Mouse (Mus musculus) embryonic facial prominence, embryonic 11.5 days (tissue): ENCODE results near the gene Fam166a. TPM values are rescaled to one million over a fixed set of nuclear protein-coding genes. Genes with fewer than 3 reads are reported as not detected.

Experiments
- ATAC-seq: fragments of 200-750 bp; cut with Nextera tagmentation; replicated peaks from 2 replicates; pipeline ENCODE4 v1.8.0; 2017; ENCODE audit warnings: low read depth; ENCODE audit not compliant: insufficient number of reproducible peaks, low FRiP score, low TSS enrichment
- DNase-seq: peaks from one replicate; pipeline ENCODE4 v3.0.0-alpha.2; 2015; ENCODE audit warnings: low spot score
- H3K27ac ChIP-seq: fragments of 300-500 bp; sonication (generic); replicated peaks from 2 replicates; pipeline ENCODE4 v1.5.1; 2014; ENCODE audit warnings: mild to moderate bottlenecking, low read depth, low read length, control low read depth
- H3K27me3 ChIP-seq: fragments of 300-500 bp; sonication (generic); 2 replicates; pipeline ENCODE4 v1.6.1; 2014; ENCODE audit warnings: mild to moderate bottlenecking, low read length, moderate library complexity, mixed read lengths; ENCODE audit not compliant: control insufficient read depth, insufficient read depth
- H3K36me3 ChIP-seq: fragments of 300-500 bp; sonication (generic); replicated peaks from 2 replicates; pipeline ENCODE4 v1.6.1; 2014; ENCODE audit warnings: low read depth, mild to moderate bottlenecking, low read length, moderate library complexity, mixed read lengths; ENCODE audit not compliant: control insufficient read depth, insufficient read depth
- H3K4me1 ChIP-seq: fragments of 300-500 bp; sonication (generic); 2 replicates; pipeline ENCODE4 v1.6.1; 2014; ENCODE audit warnings: low read length, mixed read lengths; ENCODE audit not compliant: control insufficient read depth, insufficient read depth
- H3K4me2 ChIP-seq: fragments of 300-500 bp; sonication (generic); 2 replicates; pipeline ENCODE4 v1.6.1; 2014; ENCODE audit warnings: low read depth, mild to moderate bottlenecking, control low read depth, low read length, moderate library complexity
- H3K4me3 ChIP-seq: fragments of 300-500 bp; sonication (generic); 2 replicates; pipeline ENCODE4 v1.5.1; 2014; ENCODE audit warnings: low read depth, low read length, control low read depth
- H3K9ac ChIP-seq: fragments of 300-500 bp; sonication (generic); replicated peaks from 2 replicates; pipeline ENCODE4 v1.6.1; 2014; ENCODE audit warnings: mild to moderate bottlenecking, control low read depth, low read length
- H3K9me3 ChIP-seq: fragments of 300-500 bp; sonication (generic); replicated peaks from 2 replicates; pipeline ENCODE4 v1.6.1; 2016; ENCODE audit warnings: mild to moderate bottlenecking, low read length, inconsistent platforms, mixed read lengths; ENCODE audit not compliant: control insufficient read depth
- WGBS: fragments of 180-500 bp; shearing (Covaris S2); extraction: QIAGEN DNeasy Blood & Tissue Kit; methylation state at CpG from one replicate; pipeline ENCODE4 v1.1.7; 2014; 5-methylcytosine and 5-hydroxymethylcytosine counted together
- polyA plus RNA-seq: library from polyadenylated mRNA; unstranded; fragments of >200 nt; fragmentation: Nextera tagmentation; extraction: Ambion mirVana; gene quantifications from 2 replicates; pipeline ENCODE4 v1.2.1, GENCODE M21; 2014

Fam166a gene
- polyA plus RNA-seq, 1 experiment from 2014 or later, result not detected

DNA sequence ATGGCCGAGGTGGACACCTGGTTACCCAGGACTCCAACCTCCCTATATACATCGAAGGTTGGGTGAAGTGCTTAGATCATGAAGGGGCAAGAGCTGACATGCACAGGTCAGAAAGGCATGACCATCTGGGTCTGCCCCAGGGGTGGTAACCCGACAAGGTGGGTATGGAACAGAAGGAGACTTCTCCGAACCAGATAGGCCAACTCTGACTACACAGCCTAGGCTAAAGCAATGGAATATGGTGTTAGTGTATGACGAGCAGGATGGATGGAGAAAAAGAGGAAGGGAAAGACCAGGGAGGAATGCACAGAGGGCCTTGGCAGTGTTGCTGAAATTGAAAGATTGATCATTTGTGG, 32.0 kb upstream of the Fam166a start:
- DNase-seq (no peak), ATAC-seq (no peak)
- H3K9ac ChIP-seq, result no peak overlapping the region; the same call in 1 of the 2 replicates
- H3K27me3 ChIP-seq, result peaks cover 27% of the 10 kb centered on the region
- H3K4me2 ChIP-seq, result peak overlapping the region; percentile 89
- 28% methylated on average over 5 of the region's 5 CpGs for WGBS
- H3K4me1 ChIP-seq, result peaks cover 5% of the 10 kb centered on the region; the same call in 1 of the 2 replicates
- peak overlapping the region; percentile 85; the same call in 1 of the 2 replicates for H3K27ac ChIP-seq
- no peaks in the 10 kb centered on the region; the same call in 1 of the 2 replicates for H3K36me3 ChIP-seq
- peak overlapping the region; percentile 43; the same call in 1 of the 2 replicates for H3K4me3 ChIP-seq
- H3K9me3 ChIP-seq, result no peaks in the 10 kb centered on the region

- H3K4me2 ChIP-seq, result no peak overlapping the region
- H3K4me1 ChIP-seq, result peaks cover 5% of the 10 kb centered on the region; the same call in 1 of the 2 replicates
- no peaks in the 10 kb centered on the region for H3K9me3 ChIP-seq
- no peaks in the 10 kb centered on the region; the same call in 1 of the 2 replicates for H3K36me3 ChIP-seq
- ATAC-seq (no peak), DNase-seq (no peak)
- H3K27ac ChIP-seq, result no peak overlapping the region
- H3K27me3 ChIP-seq, result peaks cover 17% of the 10 kb centered on the region
- no peak overlapping the region for H3K4me3 ChIP-seq
- H3K9ac ChIP-seq, result no peak overlapping the region
- 82% methylated on average over 6 of the region's 6 CpGs for WGBS
Observed at GRCm38 (mm10) chr2:25187841-25188240, 30.7 kb upstream of the Fam166a start.

DNA sequence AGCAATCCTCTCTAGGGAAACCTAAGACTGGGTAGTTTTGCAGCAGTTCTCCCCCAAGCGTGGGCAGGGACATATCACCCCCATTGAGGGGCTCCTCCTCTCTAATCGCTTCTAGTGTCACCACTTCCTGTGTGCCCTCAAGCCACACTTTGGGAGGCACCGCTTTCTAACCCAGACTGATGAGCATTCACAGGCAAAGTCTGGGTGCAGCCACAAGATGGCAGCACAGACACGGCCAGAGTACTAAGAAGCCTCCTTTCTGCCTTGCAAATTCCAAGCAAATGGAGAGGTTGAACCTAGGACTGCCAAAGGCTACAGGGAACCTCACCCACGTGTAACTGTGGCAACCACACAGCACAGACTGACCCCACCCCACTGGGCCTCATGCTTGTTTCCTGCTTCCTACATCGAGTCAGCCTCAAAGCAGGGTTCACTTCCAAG, 25.2 kb upstream of the Fam166a start:
- Histone ChIP-seq H3K4me3 (no peak overlapping the region), H3K27ac (no peak overlapping the region), H3K9ac (no peak overlapping the region), H3K4me2 (no peak overlapping the region), H3K36me3 (no peaks in the 10 kb centered on the region), H3K4me1 (no peaks in the 10 kb centered on the region; the same call in none of the 2 replicates), H3K27me3 (peaks cover 18% of the 10 kb centered on the region), H3K9me3 (no peaks in the 10 kb centered on the region)
- DNase-seq, result peak; percentile 89
- peak; percentile 87 for ATAC-seq
- WGBS, result 0% methylated on average over 6 of the region's 6 CpGs

GRCm38 (mm10) chr2:25194006-25194405, 24.5 kb upstream of the Fam166a start:
- no peaks in the 10 kb centered on the region; the same call in none of the 2 replicates for H3K4me1 ChIP-seq
- H3K4me2 ChIP-seq, result no peak overlapping the region
- ATAC-seq (no peak), DNase-seq (no peak)
- H3K9ac ChIP-seq, result no peak overlapping the region
- 77% methylated on average over 5 of the region's 5 CpGs for WGBS
- no peak overlapping the region for H3K27ac ChIP-seq
- peaks cover 18% of the 10 kb centered on the region for H3K27me3 ChIP-seq
- H3K36me3 ChIP-seq, result no peaks in the 10 kb centered on the region
- H3K4me3 ChIP-seq, result no peak overlapping the region
- no peaks in the 10 kb centered on the region for H3K9me3 ChIP-seq

GRCm38 (mm10) chr2:25194486-25195171, 23.9 kb upstream of the Fam166a start:
- Histone ChIP-seq H3K27ac (no peak overlapping the region), H3K9ac (no peak overlapping the region), H3K4me2 (no peak overlapping the region), H3K9me3 (no peaks in the 10 kb centered on the region), H3K27me3 (peaks cover 18% of the 10 kb centered on the region), H3K36me3 (no peaks in the 10 kb centered on the region), H3K4me3 (no peak overlapping the region), H3K4me1 (no peaks in the 10 kb centered on the region; the same call in none of the 2 replicates)
- WGBS, result 82% methylated on average over 17 of the region's 17 CpGs
- ATAC-seq (no peak), DNase-seq (no peak)

DNA sequence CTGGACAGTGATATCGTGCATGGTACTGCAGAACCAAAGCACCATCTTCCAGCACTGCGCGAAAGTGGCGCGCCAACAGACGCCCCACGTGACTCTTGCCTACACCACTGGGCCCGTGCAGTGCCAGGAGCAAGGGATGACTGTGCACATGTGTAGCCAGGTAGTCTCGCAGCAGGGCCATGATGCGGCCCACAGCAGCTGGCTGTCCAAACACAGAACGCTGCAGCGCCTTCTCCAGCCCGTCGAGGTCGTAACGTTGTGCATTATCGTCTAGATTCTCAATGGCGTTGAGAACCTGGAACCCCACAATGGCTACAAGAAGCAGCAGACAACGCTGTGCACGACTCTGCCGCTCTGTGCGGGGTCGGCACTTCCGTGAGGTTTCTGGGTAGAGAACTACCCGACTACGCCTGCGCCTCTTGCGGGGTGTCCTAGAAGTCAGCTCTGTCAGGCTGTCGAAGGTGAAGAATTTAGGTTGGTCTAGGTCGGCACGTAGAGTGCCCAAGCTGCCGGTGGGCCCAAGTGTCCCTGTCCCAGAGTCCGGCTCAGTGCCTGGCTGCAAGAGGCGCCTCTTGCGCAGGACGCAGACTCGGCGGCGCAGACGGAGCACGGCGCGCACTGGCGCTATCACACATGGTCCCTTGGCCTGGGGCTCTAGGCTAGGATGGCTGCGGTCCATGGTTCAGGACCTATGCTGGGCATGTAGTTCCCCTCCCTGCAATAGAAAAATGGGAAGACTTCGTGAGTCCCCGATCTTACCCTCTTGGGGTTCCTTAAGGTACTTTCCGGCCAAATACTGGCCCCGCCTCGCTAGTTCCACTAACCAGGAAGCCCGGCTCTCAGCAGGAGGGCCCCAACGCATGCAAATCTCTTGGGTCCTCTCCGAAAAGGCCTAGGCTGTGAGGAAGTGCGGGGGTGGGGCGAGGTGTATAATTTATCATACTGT, 23.1 kb upstream of the Fam166a start:
- Histone ChIP-seq H3K4me1 (no peaks in the 10 kb centered on the region; the same call in none of the 2 replicates), H3K9ac (no peak overlapping the region; the same call in 1 of the 2 replicates), H3K4me3 (0 out of 2 replicates have a peak overlapping the region, but pooled peaks have one; percentile 6), H3K27ac (no peak overlapping the region), H3K4me2 (peak overlapping the region; percentile 25), H3K36me3 (peaks cover 4% of the 10 kb centered on the region; the same call in 1 of the 2 replicates), H3K9me3 (no peaks in the 10 kb centered on the region), H3K27me3 (peaks cover 18% of the 10 kb centered on the region)
- 18% methylated on average over 55 of the region's 55 CpGs for WGBS
- ATAC-seq (no peak), DNase-seq (no peak)

DNA sequence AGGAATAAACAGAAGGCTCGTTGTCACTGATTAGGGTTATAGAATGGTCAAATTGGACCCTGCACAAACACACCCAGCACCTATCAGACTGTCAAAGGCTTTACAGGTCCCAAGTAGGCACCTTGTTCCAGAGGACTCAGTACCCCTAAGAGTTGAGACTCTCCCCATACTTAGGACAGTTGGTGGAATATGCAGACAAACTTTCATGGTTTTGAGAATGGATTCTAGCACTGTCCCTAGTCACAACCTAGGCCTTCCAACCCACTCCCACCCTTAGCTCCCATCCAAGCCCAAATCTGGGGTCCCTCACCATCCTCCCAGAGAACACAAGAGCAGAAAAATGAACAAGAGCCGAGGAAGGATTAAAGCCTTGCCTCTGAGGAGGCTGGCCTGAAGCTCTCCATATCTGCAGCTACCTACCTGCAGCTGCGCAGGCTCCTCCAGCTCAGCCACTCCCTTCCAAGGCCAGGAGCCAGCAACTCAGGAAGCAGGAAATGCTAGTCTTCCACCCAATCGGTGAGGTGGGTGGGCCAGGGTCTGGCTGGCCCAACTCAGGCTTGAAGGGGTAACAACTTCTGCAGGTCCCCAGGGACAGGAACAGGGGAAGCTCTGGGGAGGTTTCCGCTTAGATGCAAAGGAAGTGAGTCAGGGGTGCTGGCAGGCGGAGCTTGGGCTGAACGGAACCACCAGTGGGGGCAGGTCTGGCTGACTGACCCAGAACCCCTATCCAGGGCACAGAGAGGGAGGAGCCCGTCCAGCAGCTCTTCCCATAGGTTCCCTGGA, 22.2 kb upstream of the Fam166a start, which contains the start of gene Tor4a:
TSS of gene Tor4a (minus strand) at position 715 of the 783 bp plus-strand sequence.
- Histone ChIP-seq H3K9ac (no peak within 1 kb of the TSS; the same call in 1 of the 2 replicates), H3K36me3 (peaks cover 4% of the 10 kb centered on the region), H3K27me3 (peaks cover 18% of the 10 kb centered on the region), H3K9me3 (no peaks in the 10 kb centered on the region), H3K27ac (no peak within 1 kb of the TSS), H3K4me3 (0 out of 2 replicates have a peak within 1 kb of the TSS, but pooled peaks have one; percentile 6), H3K4me1 (no peaks in the 10 kb centered on the region; the same call in none of the 2 replicates), H3K4me2 (peak within 1 kb of the TSS; percentile 25)
- WGBS, result 12% methylated on average over 8 of the region's 8 CpGs
- ATAC-seq (no peak), DNase-seq (peak; percentile 29)
